Mouse (Mus musculus) E14TG2a.4 (cell line): ENCODE data around the gene Hcfc1.

Experiments used
- CTCF ChIP-seq: conservative IDR thresholded peaks from 2 replicates; pipeline ENCODE4 v1.5.1; 2014; ENCODE audit warnings: low read length
- NANOG ChIP-seq: IDR thresholded peaks from 2 replicates; pipeline ENCODE4 v1.6.1; 2014; ENCODE audit warnings: borderline replicate concordance, low read length, mixed read lengths
- POU5F1 ChIP-seq: IDR thresholded peaks from 2 replicates; pipeline ENCODE4 v1.6.1; 2014; ENCODE audit warnings: low read length, borderline replicate concordance

DNA sequence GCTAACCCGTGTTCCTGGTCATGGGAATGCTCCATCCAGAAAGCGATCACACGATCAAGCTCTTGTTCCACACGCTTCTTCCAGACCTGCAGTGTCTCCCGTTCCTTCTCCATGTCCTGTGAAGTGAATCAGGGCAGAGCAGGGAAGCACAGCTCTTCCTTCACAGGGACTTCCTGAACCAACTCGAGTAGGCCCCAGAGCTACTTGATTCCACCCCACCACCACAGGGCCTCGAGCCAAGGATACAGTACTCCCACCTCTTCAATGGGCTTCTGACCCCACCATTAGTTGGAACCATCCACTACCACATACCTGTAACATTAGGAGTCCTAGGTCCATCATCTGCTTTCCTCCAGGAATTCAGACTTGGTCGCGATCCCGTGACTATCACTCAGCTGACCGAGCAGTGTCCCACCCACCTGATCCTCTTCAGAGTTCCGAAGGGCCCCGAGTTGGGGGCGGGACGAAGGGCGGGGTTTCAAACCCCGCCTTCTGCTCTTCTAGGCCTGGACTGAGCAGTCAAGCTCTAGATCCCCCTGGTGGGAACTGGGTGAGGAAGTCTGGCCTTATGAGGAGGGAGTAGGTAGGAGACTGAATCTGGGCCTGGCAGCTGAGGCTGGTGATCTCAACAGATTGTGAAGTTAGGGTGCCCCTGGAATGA is 35.6 kb downstream of the Hcfc1 start, which contains the start of gene Renbp:
- TF ChIP-seq CTCF (no peak), POU5F1 (no peak), NANOG (no peak)
